Mouse (Mus musculus): ENCODE data around the gene Gm45062. TPM values are rescaled to one million over a fixed set of nuclear protein-coding genes. Genes with fewer than 3 reads are reported as not detected.

The Gm45062 gene
- polyA plus RNA-seq, 1 experiment: 15.5 TPM

DNA sequence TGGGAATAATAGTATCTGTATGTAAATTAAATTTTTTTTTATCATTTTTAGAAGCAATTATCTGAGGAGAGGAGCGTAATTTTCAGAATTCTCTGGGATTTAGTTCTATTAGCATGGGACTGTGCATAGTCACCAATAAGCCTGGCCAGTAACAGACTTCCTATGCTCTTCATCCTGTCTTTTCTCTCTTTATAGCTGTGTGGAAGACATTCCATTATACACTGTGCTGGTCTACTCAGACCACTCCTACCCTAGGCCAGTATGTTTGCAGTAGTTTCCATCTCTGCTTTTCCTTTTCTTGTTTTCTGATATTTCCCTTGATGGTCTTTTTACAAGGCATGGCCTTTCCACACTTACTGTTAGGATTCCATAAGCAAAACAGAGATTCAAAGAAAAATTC lies 74.1 kb downstream of the Gm45062 start:
- TF ChIP-seq POLR2A (IDR thresholded peaks at IDR 0.05; ENCODE audit: borderline replicate concordance, extremely low read depth, insufficient read depth, insufficient read length, poor library complexity, severe bottlenecking) (no peak), CTCF (IDR thresholded peaks at IDR 0.05; ENCODE audit: borderline replicate concordance, extremely low read depth, insufficient read depth, insufficient read length) (no peak)

DNA sequence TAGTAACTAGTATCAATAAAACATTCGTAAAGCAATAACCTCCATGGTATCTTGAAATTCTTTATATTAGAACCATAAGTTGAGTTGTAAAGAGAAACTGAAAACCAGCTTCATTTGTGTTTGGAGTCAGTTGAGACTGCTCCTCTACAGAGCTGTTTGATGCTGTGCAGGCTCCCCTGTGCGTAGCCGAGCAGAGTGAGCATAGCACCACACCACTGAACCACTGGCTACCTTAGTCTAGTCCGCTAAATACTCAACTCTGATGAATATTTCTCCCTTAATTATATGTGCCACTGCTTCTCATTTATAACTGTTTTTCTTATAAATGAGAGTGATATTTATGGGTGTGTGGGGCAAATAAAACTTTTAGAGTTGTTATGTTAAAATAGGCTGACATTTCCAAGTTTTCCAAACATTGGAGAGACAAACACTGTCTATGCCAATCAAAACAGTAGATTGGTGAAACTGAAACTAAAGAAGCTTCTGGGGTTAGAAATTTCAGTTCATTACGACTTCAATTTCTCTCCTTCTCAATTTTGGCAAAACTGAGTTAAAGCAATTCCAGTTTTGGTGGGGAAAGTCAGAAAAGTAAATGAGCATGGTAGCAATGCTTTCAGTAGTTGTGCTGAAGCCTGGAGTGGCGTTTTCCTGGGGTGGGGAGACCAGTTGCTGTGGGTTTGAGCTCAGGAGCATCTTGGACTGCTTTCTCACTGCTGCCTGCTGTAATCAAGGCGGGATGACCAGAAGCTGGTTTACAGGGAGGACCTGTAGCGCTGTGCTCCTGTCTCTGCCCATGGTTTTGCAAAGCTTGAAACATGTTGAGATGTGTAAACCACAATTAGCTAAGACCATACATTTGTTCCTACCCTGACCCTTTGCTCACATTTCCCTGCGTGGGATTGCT lies 77.5 kb downstream of the Gm45062 start:
- TF ChIP-seq POLR2A (IDR thresholded peaks at IDR 0.05; ENCODE audit: borderline replicate concordance, extremely low read depth, insufficient read depth, insufficient read length, poor library complexity, severe bottlenecking) (no peak), CTCF (IDR thresholded peaks at IDR 0.05; ENCODE audit: borderline replicate concordance, extremely low read depth, insufficient read depth, insufficient read length) (no peak)
- no peak for DNase-seq (ENCODE audit: low read depth)

More for the DNA sequence above, 74.1 kb downstream of the Gm45062 start:
- DNase-seq (ENCODE audit: low read depth): no peak

DNA sequence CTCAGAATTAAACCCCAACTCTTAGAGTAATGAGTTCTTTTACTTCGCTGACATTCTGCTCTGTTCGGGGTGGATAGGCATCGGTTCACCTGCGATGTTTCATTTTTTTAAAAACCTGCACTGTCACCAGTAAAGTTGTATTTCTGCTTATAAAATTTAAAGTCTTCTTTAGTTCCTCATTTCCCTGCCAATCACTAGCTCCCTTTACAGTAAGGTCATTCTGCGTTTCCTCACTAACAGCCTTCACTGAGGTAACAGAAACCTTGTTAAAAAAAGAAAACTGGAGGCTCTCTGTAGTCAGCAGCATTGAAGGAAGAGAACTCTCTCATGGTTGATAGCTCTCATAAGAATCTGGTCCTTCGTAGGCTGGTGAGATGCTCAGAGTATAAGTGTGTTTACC lies 80.2 kb downstream of the Gm45062 start:
- TF ChIP-seq POLR2A (IDR thresholded peaks at IDR 0.05; ENCODE audit: borderline replicate concordance, extremely low read depth, insufficient read depth, insufficient read length, poor library complexity, severe bottlenecking): no peak
- TF ChIP-seq CTCF (IDR thresholded peaks at IDR 0.05; ENCODE audit: borderline replicate concordance, extremely low read depth, insufficient read depth, insufficient read length): no peak
- no peak for DNase-seq (ENCODE audit: low read depth)

DNA sequence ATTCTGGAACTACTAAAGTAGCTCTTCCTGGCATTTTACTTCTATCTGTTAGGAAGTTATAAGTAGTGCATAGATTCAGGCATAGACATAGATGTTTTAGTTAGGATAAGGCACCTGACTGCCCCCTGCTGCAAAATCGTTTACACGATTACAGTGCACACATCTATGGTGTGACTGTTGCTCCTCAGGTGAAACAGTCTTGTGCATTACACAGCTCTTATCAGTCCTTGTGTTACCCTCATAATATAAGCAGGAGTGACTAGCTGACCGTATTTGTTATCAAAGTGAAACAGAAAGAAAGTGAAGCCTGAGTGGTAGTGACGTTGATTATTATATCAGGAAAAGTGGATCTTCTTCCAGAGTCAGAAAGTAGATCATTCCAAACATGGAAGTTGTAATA lies 84.0 kb downstream of the Gm45062 start:
- TF ChIP-seq CTCF (IDR thresholded peaks at IDR 0.05; ENCODE audit: borderline replicate concordance, extremely low read depth, insufficient read depth, insufficient read length): no peak
- no peak for TF ChIP-seq POLR2A (IDR thresholded peaks at IDR 0.05; ENCODE audit: borderline replicate concordance, extremely low read depth, insufficient read depth, insufficient read length, poor library complexity, severe bottlenecking)
- no peak for DNase-seq (ENCODE audit: low read depth)

DNA sequence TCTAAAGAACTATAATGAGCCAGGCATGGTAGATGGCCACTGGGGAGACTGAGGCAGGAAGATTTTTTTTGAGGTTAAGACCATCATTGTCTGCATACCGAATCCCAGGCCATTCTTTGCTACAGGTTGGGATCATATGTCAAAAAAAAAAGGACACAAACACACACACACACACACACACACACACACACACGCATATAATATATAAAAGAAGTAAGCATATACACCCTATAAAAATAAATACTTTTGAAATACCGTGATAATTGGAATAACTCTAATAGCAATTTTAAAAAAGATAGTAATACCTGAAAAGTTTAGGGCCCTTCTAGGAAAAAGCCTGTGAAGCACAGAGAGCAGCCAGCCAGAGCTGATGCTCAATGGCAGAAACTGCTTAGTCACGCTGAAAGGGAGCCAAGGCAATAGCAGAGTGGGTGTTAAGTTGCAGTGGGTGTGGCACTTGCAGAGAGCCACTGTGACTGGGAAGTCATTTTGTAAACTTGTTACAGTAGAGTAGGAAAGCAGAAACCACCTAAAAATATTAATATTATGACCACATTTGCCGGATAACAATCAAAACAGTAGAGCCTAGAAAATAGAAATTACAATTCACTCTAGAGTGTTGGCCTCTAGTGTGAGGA lies 86.1 kb downstream of the Gm45062 start:
- peak; percentile 56 for DNase-seq (ENCODE audit: low read depth)
- TF ChIP-seq CTCF (IDR thresholded peaks at IDR 0.05; ENCODE audit: borderline replicate concordance, extremely low read depth, insufficient read depth, insufficient read length): no peak
- TF ChIP-seq POLR2A (IDR thresholded peaks at IDR 0.05; ENCODE audit: borderline replicate concordance, extremely low read depth, insufficient read depth, insufficient read length, poor library complexity, severe bottlenecking): no peak

DNA sequence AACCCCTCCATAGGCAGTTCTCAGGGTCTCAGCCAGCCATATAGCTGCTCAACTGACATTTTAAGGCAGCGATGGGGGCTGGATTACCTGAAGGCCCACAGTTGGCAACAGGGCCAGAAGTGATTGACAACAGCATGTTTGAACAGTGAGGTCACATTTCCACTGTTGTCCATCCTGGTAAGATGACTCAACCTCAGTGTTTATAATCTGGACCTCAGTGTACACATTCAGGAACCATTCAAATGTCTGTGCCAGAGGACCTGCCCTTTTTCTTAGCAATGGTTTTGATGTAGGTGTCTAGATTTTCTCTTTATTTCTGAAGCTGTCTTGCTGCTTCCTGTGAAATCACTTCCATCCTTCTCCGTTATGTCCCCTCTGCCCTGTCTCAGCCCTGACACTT lies 87.9 kb downstream of the Gm45062 start:
- TF ChIP-seq CTCF (IDR thresholded peaks at IDR 0.05; ENCODE audit: borderline replicate concordance, extremely low read depth, insufficient read depth, insufficient read length) (no peak), POLR2A (IDR thresholded peaks at IDR 0.05; ENCODE audit: borderline replicate concordance, extremely low read depth, insufficient read depth, insufficient read length, poor library complexity, severe bottlenecking) (no peak)

DNA sequence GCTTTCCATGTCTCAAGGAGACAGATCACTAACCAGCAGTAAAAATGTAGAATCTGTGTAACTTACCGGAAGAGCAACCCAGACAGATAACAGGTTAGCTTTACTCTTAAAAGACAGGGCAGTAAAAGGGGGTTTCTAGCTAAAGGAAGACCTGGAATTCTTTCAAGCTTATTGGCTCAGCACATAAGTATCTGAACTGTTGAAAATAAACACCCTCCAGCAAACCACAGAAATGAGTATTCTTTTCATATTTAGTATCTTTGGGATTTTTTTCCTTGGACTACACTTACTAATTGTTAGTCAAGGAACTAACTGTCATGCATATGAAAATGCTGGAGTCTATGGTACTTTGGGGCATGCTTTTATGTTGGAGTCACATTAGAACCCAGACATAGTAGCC lies 89.1 kb downstream of the Gm45062 start:
- DNase-seq (ENCODE audit: low read depth): no peak
- TF ChIP-seq CTCF (IDR thresholded peaks at IDR 0.05; ENCODE audit: borderline replicate concordance, extremely low read depth, insufficient read depth, insufficient read length): no peak
- no peak for TF ChIP-seq POLR2A (IDR thresholded peaks at IDR 0.05; ENCODE audit: borderline replicate concordance, extremely low read depth, insufficient read depth, insufficient read length, poor library complexity, severe bottlenecking)

More for the DNA sequence above, 87.9 kb downstream of the Gm45062 start:
- no peak for DNase-seq (ENCODE audit: low read depth)

DNA sequence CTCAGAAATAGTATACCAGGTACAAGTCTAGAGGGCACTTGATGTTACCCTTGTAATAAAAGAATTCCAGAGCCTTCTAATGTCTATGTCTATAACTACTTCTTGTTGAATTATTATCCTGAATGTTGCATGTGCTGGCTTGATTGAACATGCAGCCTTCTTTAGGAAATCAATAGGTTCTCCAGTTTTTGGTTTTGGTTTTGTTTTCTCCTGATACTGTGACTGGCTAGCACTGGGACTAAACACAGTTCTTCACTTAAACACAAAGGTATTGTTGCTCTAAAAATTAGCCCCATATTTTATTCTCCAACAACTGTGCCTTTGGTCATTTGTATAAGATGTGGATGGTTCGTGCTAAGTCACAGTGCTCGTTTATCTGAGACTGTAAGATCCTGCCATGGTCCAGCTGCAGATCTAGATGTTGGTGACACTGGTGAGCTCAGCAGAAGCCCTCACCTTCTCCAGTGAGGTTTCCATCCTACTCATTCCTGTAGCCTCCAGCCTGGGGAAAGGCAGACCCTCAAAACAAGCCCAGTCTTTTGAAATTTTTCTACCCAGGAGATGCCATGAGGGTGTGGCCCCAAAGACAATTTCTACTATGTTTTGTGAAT lies 89.9 kb downstream of the Gm45062 start:
- TF ChIP-seq CTCF (IDR thresholded peaks at IDR 0.05; ENCODE audit: borderline replicate concordance, extremely low read depth, insufficient read depth, insufficient read length): no peak
- no peak for TF ChIP-seq POLR2A (IDR thresholded peaks at IDR 0.05; ENCODE audit: borderline replicate concordance, extremely low read depth, insufficient read depth, insufficient read length, poor library complexity, severe bottlenecking)
- no peak for DNase-seq (ENCODE audit: low read depth)

DNA sequence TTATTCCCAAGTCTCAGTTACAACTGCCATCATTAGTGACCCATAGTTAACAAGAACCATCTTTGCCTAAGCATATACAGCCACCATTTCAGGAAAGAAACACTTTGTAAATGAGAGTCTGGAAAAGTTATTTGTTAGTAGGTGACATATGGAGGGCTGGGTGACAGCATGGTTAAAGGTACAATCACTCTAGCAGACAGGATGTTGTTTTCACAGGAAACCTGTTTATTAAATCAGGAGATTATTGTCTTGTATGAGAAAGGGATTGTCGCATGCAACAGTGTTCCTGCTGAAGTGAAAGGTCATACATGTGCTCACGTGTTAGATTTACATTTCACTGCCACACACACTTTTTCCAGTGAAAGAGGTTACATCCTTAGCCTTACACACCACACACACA lies 92.3 kb downstream of the Gm45062 start:
- no peak for TF ChIP-seq CTCF (IDR thresholded peaks at IDR 0.05; ENCODE audit: borderline replicate concordance, extremely low read depth, insufficient read depth, insufficient read length)
- no peak for TF ChIP-seq POLR2A (IDR thresholded peaks at IDR 0.05; ENCODE audit: borderline replicate concordance, extremely low read depth, insufficient read depth, insufficient read length, poor library complexity, severe bottlenecking)
- DNase-seq (ENCODE audit: low read depth): no peak

DNA sequence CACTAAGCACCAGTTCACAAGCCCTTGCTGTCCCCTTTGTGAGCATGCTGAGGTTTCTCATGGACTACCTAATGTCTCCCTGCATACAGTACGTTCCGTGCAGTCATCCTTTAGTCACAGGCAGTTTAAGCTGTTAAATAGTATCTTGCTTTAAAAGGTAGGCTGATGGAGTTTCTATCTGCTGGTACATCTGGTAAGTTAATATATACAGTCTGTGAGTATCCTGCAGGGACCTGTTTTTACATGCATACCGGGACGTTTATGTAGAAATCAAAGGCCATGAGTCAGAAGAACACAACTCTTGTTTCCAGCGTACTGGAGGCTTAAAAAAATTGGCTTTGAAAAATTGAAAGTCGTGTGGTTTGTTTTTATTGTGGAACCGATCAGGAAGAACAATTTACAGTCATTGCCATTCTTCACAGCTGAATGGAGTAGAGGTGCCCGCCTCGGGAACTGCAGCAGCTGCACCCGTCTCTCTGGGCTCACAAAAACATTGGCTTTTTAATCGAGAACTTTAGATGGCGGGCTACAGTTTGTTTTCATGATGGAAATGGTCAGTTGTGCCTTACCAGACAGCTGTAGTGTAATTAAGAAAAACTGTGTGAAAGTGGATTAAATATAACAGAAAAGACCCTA lies 93.4 kb downstream of the Gm45062 start:
- no peak for TF ChIP-seq POLR2A (IDR thresholded peaks at IDR 0.05; ENCODE audit: borderline replicate concordance, extremely low read depth, insufficient read depth, insufficient read length, poor library complexity, severe bottlenecking)
- no peak for TF ChIP-seq CTCF (IDR thresholded peaks at IDR 0.05; ENCODE audit: borderline replicate concordance, extremely low read depth, insufficient read depth, insufficient read length)
- peak; percentile 78 for DNase-seq (ENCODE audit: low read depth)

DNA sequence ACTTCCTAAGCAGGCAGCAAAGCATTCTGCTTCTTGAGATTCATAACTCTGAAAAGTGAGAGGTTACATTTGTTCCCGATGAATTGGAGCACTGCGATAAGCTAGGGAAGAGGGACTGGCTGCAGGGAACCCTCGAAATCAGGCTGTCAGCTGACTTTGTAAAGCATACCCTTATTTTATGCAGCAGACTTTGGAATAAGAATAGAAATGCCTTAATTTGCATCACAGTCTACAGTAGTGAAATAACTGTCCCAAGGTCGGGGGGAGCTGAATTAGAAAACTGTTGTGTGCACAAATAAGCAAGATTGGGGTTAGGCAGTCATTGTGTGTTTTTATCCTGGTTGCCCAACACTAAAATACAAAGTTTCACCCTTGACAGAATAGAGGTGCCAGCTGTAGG lies 94.2 kb downstream of the Gm45062 start:
- peak; percentile 64 for DNase-seq (ENCODE audit: low read depth)
- TF ChIP-seq POLR2A (IDR thresholded peaks at IDR 0.05; ENCODE audit: borderline replicate concordance, extremely low read depth, insufficient read depth, insufficient read length, poor library complexity, severe bottlenecking) (no peak), CTCF (IDR thresholded peaks at IDR 0.05; ENCODE audit: borderline replicate concordance, extremely low read depth, insufficient read depth, insufficient read length) (no peak)

Data from brain, embryonic 14.5 days (tissue).